Mouse (Mus musculus) retina, postnatal 7 days (tissue): ENCODE measurements at regions not wholly inside any gene's neighbourhood (a gene's known extent, or its start where the extent isn't known, plus 50 kb on each side); places are given as distances from the start of the nearest gene placed in this dataset.

Experiments
- DNase-seq: peaks from one replicate; pipeline ENCODE4 v3.0.0-alpha.2; 2012; ENCODE audit warnings: low read depth, low spot score

- DNase-seq = no peak
These were observed 58.8 kb upstream of the L3mbtl3 start for GRCm38 (mm10) chr10:26434586-26434985.

GRCm38 (mm10) chr10:26440720-26441119, 64.9 kb upstream of the L3mbtl3 start:
- DNase-seq = no peak

- no peak for DNase-seq
These were observed 108.5 kb upstream of the L3mbtl3 start for GRCm38 (mm10) chr10:26484311-26484710.

- no peak for DNase-seq
These were observed 115.6 kb upstream of the L3mbtl3 start for GRCm38 (mm10) chr10:26491351-26491750.

GRCm38 (mm10) chr10:26492146-26492545, 116.4 kb upstream of the L3mbtl3 start:
- DNase-seq = no peak

- DNase-seq = no peak
These were observed 117.2 kb upstream of the L3mbtl3 start for GRCm38 (mm10) chr10:26492856-26493484.

GRCm38 (mm10) chr10:26493801-26494200, 118.0 kb upstream of the L3mbtl3 start:
- DNase-seq = no peak

- peak; percentile 4 for DNase-seq
These were observed 118.6 kb upstream of the L3mbtl3 start for GRCm38 (mm10) chr10:26494380-26494781.

DNA sequence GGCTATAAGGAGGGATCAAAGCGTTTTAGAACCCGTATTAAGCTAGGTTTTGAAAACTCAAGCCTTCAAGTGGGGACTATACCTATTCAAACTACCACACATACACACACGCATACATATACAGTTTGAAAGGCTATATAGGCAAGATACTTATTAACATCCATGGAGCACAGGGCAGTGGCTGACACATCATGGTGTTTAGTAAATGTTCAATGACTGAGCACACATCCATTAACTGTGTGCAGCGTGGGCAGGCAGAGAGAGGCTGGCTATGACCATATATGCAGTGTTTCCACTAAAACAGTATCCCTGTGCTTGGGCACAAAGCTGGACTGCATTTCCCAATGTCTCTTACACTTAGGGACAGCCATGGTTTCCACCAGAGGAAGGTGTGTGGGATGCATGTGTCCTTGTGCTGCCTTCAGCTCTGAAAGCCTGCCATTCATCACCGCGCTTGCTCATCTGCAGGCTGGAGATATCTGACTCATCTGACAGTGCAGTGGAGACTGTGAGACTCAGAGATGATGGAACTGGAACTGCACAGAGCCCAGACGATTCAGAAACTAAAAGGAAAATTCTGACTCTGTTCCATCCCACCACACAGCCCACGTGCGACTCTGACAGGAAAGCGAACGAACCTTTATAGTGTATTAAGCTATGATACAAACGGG, 124.6 kb upstream of the L3mbtl3 start:
- no peak for DNase-seq

- DNase-seq = no peak
These were observed 145.1 kb upstream of the L3mbtl3 start for GRCm38 (mm10) chr10:26520879-26521278.

GRCm38 (mm10) chr10:26525848-26526546, 150.2 kb upstream of the L3mbtl3 start:
- DNase-seq = no peak

DNA sequence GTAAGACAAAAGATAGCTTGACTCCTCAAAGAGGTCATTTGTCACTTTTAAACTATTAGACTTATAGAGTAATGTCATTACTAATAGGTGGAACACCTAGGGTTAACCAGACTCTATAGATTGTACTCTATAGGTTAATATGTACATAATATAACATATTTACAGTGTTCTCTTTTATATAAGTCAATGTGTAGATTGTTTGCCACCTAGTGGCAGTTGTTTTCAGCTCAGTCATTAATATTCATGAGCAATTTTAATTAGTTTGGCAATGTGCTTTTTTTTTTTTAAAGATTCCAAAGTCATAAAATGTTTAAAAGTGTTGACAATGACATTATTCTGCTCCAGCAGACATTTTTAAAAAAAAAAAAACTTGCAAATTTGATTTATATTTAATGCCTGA, 164.4 kb upstream of the L3mbtl3 start:
- no peak for DNase-seq

DNA sequence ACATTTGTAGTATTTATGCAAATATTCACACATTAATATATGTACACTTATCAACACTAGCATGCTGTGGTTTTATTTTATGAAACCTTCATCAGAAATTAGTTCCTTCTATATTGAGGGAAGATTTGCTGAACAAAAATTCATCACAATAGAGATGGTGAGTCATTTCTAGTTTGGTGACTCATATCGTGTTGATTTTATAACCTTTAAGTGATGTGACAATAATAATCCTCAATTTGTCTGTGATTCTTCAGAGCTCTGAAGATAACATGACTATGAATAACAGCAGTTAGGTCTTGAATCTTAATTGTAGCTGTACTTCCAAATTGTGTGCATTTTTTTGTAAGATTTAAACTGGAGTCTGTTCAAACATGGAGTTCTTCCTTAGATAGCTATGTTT, 168.3 kb upstream of the L3mbtl3 start:
- DNase-seq = no peak

- DNase-seq = no peak
These were observed 169.0 kb upstream of the L3mbtl3 start for GRCm38 (mm10) chr10:26544796-26545195.

GRCm38 (mm10) chr10:26556246-26556645, 180.5 kb upstream of the L3mbtl3 start:
- no peak for DNase-seq

GRCm38 (mm10) chr10:26558118-26558517, 182.3 kb upstream of the L3mbtl3 start:
- no peak for DNase-seq

- no peak for DNase-seq
These were observed 183.6 kb upstream of the L3mbtl3 start for GRCm38 (mm10) chr10:26559323-26559722.

DNA sequence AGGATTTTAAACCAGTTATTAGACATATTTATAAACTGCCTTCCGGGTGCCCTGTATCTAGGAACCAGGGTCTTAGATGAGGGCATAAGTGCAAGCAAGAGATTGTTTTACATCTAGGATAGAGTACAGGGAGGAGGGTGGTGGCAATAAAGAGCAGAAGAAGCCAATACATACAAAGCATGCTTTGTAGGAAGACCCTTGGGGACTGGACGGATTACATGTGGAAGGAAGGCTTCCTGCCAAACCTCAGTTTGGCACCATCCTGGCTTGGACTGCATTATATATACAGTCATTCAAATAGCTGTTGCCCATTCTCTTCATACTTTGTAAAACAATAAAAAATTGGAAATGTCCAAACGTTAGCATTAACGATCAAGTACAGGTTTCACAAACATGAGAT, 184.7 kb upstream of the L3mbtl3 start:
- DNase-seq = no peak

DNA sequence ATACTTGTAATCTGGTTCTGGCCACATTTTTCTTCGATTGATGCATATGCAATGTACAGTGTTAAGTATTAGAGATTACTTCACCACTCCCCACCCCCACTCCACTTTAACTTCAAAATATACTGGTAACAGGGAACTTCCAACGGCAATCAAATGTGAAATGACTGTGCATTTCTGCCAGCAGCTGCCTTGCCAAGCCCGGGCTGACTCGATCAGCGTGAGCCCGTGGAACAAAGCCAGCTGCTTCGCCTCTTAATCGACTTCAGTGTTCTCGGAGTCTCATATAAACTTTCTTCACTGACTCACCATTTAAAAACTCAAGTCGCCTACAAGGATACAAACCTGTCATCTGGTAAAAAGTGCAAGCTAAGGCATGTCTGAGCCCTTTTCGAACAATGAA, 188.7 kb upstream of the L3mbtl3 start:
- DNase-seq = no peak

GRCm38 (mm10) chr10:26567613-26568012, 185.6 kb upstream of the Arhgap18 start:
- no peak for DNase-seq

DNA sequence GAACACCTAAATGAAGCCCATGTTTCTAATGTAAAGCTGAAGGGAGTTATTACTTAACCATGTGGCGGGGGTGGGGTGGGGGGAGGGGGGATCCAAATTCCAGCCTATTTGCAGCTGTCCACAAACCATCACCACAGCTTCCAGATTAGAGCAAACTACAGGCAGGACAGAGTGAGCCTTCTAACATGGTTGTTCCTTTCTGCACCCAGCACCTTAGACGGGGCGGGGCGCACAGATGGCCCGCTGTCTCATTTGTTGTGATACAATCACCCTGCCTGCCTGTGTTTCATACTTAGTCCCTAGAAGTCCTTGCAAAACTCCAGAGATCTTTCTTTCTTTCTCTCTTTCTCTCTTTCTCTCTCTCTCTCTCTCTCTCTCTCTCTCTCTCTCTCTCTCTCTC, 182.8 kb upstream of the Arhgap18 start:
- DNase-seq = no peak

DNA sequence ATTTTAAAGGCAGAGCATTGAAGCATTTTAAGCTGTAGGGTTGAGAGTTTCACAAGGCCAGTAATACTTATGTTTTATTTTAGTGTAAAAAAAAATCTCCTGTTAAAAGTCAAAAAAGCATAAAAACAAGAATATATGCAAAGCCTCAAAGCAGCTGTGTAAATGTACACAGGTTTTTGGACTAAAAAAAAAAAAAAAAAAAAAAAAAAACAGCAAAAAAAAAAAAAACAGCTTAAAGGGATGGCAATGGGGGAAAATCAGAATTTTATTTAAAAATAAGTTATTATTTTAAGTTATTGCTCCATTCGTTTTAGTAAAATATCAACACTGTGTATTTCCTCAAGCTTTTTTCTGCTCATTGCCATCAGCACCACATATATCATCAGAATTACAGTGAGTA, 181.8 kb upstream of the Arhgap18 start:
- no peak for DNase-seq

- DNase-seq = no peak
These were observed 177.1 kb upstream of the Arhgap18 start for GRCm38 (mm10) chr10:26576153-26576552.
